Comparison of ENCODE assay signal across 13 mouse cellular contexts in the genomic region with DNA sequence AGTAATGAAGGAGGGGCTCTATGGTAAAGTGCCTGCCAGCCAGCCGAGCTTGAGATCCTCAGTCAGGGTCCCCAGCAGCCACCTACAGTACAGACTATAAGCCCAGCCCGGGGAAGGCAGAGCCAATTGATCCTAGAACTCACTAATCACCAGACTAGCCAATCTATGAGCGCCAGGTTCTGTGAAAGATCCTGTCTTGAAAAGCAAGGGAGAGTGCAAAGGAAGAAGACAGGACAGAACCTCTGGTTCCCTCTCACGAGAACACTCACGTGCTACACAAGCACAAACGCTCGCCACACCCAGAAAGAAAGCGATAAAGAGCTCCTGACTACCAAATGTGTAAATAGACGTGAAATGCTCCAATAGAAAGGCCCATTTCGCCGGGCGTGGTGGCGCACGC. TPM values are rescaled to one million over a fixed set of nuclear protein-coding genes. Genes with fewer than 3 reads are reported as not detected.
DNase-seq lines count a peak whose midpoint lies in the region; ATAC-seq and TF ChIP-seq lines count a peak whose summit lies in the region.
"Had no signal": no experiment of that assay in that cellular context is flagged by ENCODE, and none has a peak within 500 bp of the region (broad histone marks: within the 10 kb centered on the region; RNA-seq: fewer than 3 reads in every experiment).

No protein-coding gene starts in this region.

- H3K36me3 ChIP-seq in heart, embryonic 12.5 days, result peaks cover 5% of the 10 kb centered on the region
- 0 out of 2 replicates have a peak, but pooled peaks cover under 1% of the 10 kb centered on the region for H3K36me3 ChIP-seq in lung, embryonic 15.5 days
- no peaks in the 10 kb centered on the region for H3K36me3 ChIP-seq in stomach, postnatal 0 days (ENCODE audit: control insufficient read depth, insufficient read depth, low read length)
- 0 out of 2 replicates have a peak, but pooled peaks cover 2% of the 10 kb centered on the region for H3K36me3 ChIP-seq in embryonic facial prominence, embryonic 10.5 days (replicated peaks)
- H3K36me3 ChIP-seq: stomach, embryonic 15.5 days had no signal

- no peak for TF ChIP-seq CTCF in stomach, postnatal 0 days (IDR thresholded peaks at IDR 0.05; ENCODE audit: low read depth)

- H3K27ac ChIP-seq in heart, embryonic 12.5 days (ENCODE audit: poor library complexity, severe bottlenecking), result peak overlapping the region; percentile 84
- peak overlapping the region; percentile 26; the same call in 1 of the 2 replicates for H3K27ac ChIP-seq in lung, embryonic 15.5 days
- no peak overlapping the region for H3K27ac ChIP-seq in stomach, postnatal 0 days (replicated peaks)
- H3K27ac ChIP-seq in embryonic facial prominence, embryonic 10.5 days (replicated peaks), result no peak overlapping the region
- H3K27ac ChIP-seq: left cerebral cortex, adult 2 months; stomach, embryonic 15.5 days had no signal

- H3K27me3 ChIP-seq in heart, embryonic 12.5 days (replicated peaks), result no peaks in the 10 kb centered on the region
- H3K27me3 ChIP-seq in lung, embryonic 15.5 days, result no peaks in the 10 kb centered on the region
- no peaks in the 10 kb centered on the region for H3K27me3 ChIP-seq in stomach, postnatal 0 days (ENCODE audit: control insufficient read depth, insufficient read depth, low read length)
- no peaks in the 10 kb centered on the region for H3K27me3 ChIP-seq in embryonic facial prominence, embryonic 10.5 days (replicated peaks; ENCODE audit: low read depth, poor library complexity, severe bottlenecking)
- H3K27me3 ChIP-seq: stomach, embryonic 15.5 days had no signal

- WGBS in heart, embryonic 12.5 days, result 64% methylated on average over 14 of the region's 14 CpGs
- WGBS in lung, embryonic 15.5 days, result 65% methylated on average over 14 of the region's 14 CpGs
- 64% methylated on average over 14 of the region's 14 CpGs for WGBS in stomach, postnatal 0 days
- WGBS in embryonic facial prominence, embryonic 10.5 days, result 80% methylated on average over 14 of the region's 14 CpGs

- peaks cover under 1% of the 10 kb centered on the region; the same call in 1 of the 2 replicates for H3K9me3 ChIP-seq in heart, embryonic 12.5 days (replicated peaks)
- H3K9me3 ChIP-seq in lung, embryonic 15.5 days, result no peaks in the 10 kb centered on the region
- H3K9me3 ChIP-seq in stomach, postnatal 0 days (ENCODE audit: control insufficient read depth, low read length), result no peaks in the 10 kb centered on the region
- H3K9me3 ChIP-seq in embryonic facial prominence, embryonic 10.5 days, result no peaks in the 10 kb centered on the region
- H3K9me3 ChIP-seq: stomach, embryonic 15.5 days had no signal

- H3K9ac ChIP-seq in heart, embryonic 12.5 days, result peak overlapping the region; percentile 57; the same call in 1 of the 2 replicates
- no peak overlapping the region for H3K9ac ChIP-seq in lung, embryonic 15.5 days
- H3K9ac ChIP-seq in stomach, postnatal 0 days (ENCODE audit: low read length), result no peak overlapping the region
- H3K9ac ChIP-seq: stomach, embryonic 15.5 days had no signal

- H3K4me1 ChIP-seq in heart, embryonic 12.5 days (replicated peaks), result peaks cover 30% of the 10 kb centered on the region
- peaks cover 8% of the 10 kb centered on the region for H3K4me1 ChIP-seq in lung, embryonic 15.5 days
- H3K4me1 ChIP-seq in stomach, postnatal 0 days (replicated peaks; ENCODE audit: control insufficient read depth, insufficient read depth), result no peaks in the 10 kb centered on the region
- peaks cover 9% of the 10 kb centered on the region for H3K4me1 ChIP-seq in embryonic facial prominence, embryonic 10.5 days
- H3K4me1 ChIP-seq: stomach, embryonic 15.5 days had no signal

- no peak overlapping the region for H3K4me3 ChIP-seq in heart, embryonic 12.5 days
- no peak overlapping the region for H3K4me3 ChIP-seq in lung, embryonic 15.5 days
- H3K4me3 ChIP-seq in stomach, postnatal 0 days (ENCODE audit: low read depth, low read length), result no peak overlapping the region
- no peak overlapping the region for H3K4me3 ChIP-seq in embryonic facial prominence, embryonic 10.5 days
- H3K4me3 ChIP-seq: left cerebral cortex, adult 2 months; stomach, embryonic 15.5 days had no signal

- no peak for TF ChIP-seq EP300 in stomach, postnatal 0 days (optimal IDR thresholded peaks at IDR 0.05)

- no peak for DNase-seq in heart, adult 8-10 months (ENCODE audit: low spot score)
- no peak for DNase-seq in lung, postnatal 25 days (ENCODE audit: low spot score)
- DNase-seq in ZHBTc4 (ENCODE audit: low read depth, low spot score), result peak; percentile 93
- peak; percentile 51 for DNase-seq in stomach, postnatal 0 days (ENCODE audit: low spot score)
- no peak for DNase-seq in embryonic facial prominence, embryonic 10.5 days (ENCODE audit: low spot score)
- DNase-seq: adrenal gland, postnatal 25 days; cerebellum, adult 11 months; right cerebral cortex, postnatal 4 days; thymus, postnatal 25 days had no signal

- no peak overlapping the region for H3K4me2 ChIP-seq in heart, embryonic 12.5 days
- no peak overlapping the region for H3K4me2 ChIP-seq in lung, embryonic 15.5 days
- H3K4me2 ChIP-seq in stomach, postnatal 0 days (replicated peaks; ENCODE audit: low read depth), result no peak overlapping the region
- H3K4me2 ChIP-seq: stomach, embryonic 15.5 days had no signal

- no peak for ATAC-seq in heart, embryonic 12.5 days (ENCODE audit: insufficient number of reproducible peaks, low FRiP score)
- no peak for ATAC-seq in lung, embryonic 15.5 days (ENCODE audit: borderline replicate concordance, extremely low read depth, low FRiP score, low TSS enrichment)
- peak; percentile 49 for ATAC-seq in stomach, postnatal 0 days (ENCODE audit: low FRiP score, low TSS enrichment)

RNA-seq across cellular contexts. Expression of a gene that starts 13.6 kb away (rescaled TPM):
- 13.5 and 14.1 TPM in 2 replicates for polyA plus RNA-seq in heart, embryonic 12.5 days (2016; fragmentation: Nextera tagmentation; extraction: Ambion mirVana)
- 10 to 100 TPM; 29.9 to 32.3 (median 31.6) TPM for total RNA-seq in heart, adult 8-10 months (2022)
- polyA plus RNA-seq in lung, embryonic 15.5 days (2015; fragmentation: Nextera tagmentation; extraction: Ambion mirVana), result 8.7 and 9.1 TPM in 2 replicates
- 6.3 and 6.4 TPM in 2 replicates for polyA plus RNA-seq in stomach, postnatal 0 days (2015; fragmentation: Nextera tagmentation; extraction: Ambion mirVana)
- polyA plus RNA-seq in embryonic facial prominence, embryonic 10.5 days (2016; fragmentation: Nextera tagmentation; extraction: Ambion mirVana), result 4.7 and 5.0 TPM in 2 replicates

RNA-seq across cellular contexts. Expression of a gene that starts 37.0 kb away (rescaled TPM):
- 353 and 382 TPM in 2 replicates for polyA plus RNA-seq in heart, embryonic 12.5 days (2016; fragmentation: Nextera tagmentation; extraction: Ambion mirVana)
- 100 to 1,000 TPM; 157 to 170 (median 164) TPM for total RNA-seq in heart, adult 8-10 months (2022)
- 402 and 407 TPM in 2 replicates for polyA plus RNA-seq in lung, embryonic 15.5 days (2015; fragmentation: Nextera tagmentation; extraction: Ambion mirVana)
- 257 and 275 TPM in 2 replicates for polyA plus RNA-seq in stomach, postnatal 0 days (2015; fragmentation: Nextera tagmentation; extraction: Ambion mirVana)
- 223 and 232 TPM in 2 replicates for polyA plus RNA-seq in embryonic facial prominence, embryonic 10.5 days (2016; fragmentation: Nextera tagmentation; extraction: Ambion mirVana)

Comparison
In these comparisons a context has a peak if more than half of its experiments do, and no peak if none do; other contexts are left out.
1. H3K27ac ChIP-seq: peak in heart, embryonic 12.5 days (single experiment) and lung, embryonic 15.5 days (single experiment); none in stomach, postnatal 0 days (single experiment) and embryonic facial prominence, embryonic 10.5 days (single experiment).
2. DNase-seq: peak in ZHBTc4 (single experiment) and stomach, postnatal 0 days (single experiment); none in heart, adult 8-10 months (single experiment), lung, postnatal 25 days (single experiment) and embryonic facial prominence, embryonic 10.5 days (single experiment).